Mouse (Mus musculus): ENCODE results near the gene Sdc1.

- TF ChIP-seq POLR2A (IDR thresholded peaks at IDR 0.05; ENCODE audit: insufficient read length, low read depth) (no peak), MYOD1 (IDR thresholded peaks at IDR 0.05; ENCODE audit: control insufficient read depth in 1 of 3, insufficient read length in 2 of 3, low read depth in 2 of 3) (no peak), USF1 (IDR thresholded peaks at IDR 0.05; ENCODE audit: low read depth) (no peak), MAX (IDR thresholded peaks at IDR 0.05; ENCODE audit: low read depth) (no peak), TCF12 (IDR thresholded peaks at IDR 0.05; ENCODE audit: insufficient read depth, poor library complexity, severe bottlenecking) (no peak), E2F4 (IDR thresholded peaks at IDR 0.05; ENCODE audit: insufficient read depth) (no peak), MYOG (IDR thresholded peaks at IDR 0.05; ENCODE audit: control insufficient read depth in 1 of 3, insufficient read depth in 1 of 3, insufficient read length in 2 of 3, low read depth in 2 of 3) (no peak)
These were observed 8.5 kb upstream of the Sdc1 start for GRCm38 (mm10) chr12:8762667-8763066.

All from myocyte (in vitro differentiated cells).